Mouse (Mus musculus) lung, postnatal 0 days (tissue): ENCODE results near the gene Hoxd4. TPM values are rescaled to one million over a fixed set of nuclear protein-coding genes. Genes with fewer than 3 reads are reported as not detected.

Source experiments
- ATAC-seq: fragments of 200-750 bp; cut with Nextera tagmentation; 2 replicates; pipeline ENCODE4 v1.8.0; 2017; ENCODE audit warnings: moderate library complexity
- DNase-seq: peaks from one replicate; pipeline ENCODE4 v3.0.0-alpha.2; 2016; ENCODE audit warnings: low spot score
- H3K27ac ChIP-seq: fragments of 300-500 bp; sonication (generic); 2 replicates; pipeline ENCODE4 v1.5.1; 2014; ENCODE audit warnings: antibody characterized with exemption, mild to moderate bottlenecking, low read length, mixed read lengths
- H3K27me3 ChIP-seq: fragments of 300-500 bp; sonication (generic); replicated peaks from 2 replicates; pipeline ENCODE4 v1.6.1; 2014; ENCODE audit warnings: low read length, mixed read lengths; ENCODE audit not compliant: insufficient read depth
- H3K36me3 ChIP-seq: fragments of 300-500 bp; sonication (generic); 2 replicates; pipeline ENCODE4 v1.6.1; 2014; ENCODE audit warnings: low read length, mixed read lengths; ENCODE audit not compliant: insufficient read depth
- H3K4me1 ChIP-seq: fragments of 300-500 bp; sonication (generic); 2 replicates; pipeline ENCODE4 v1.6.1; 2014; ENCODE audit warnings: antibody characterized with exemption, low read depth, low read length, mixed read lengths; ENCODE audit not compliant: insufficient read depth
- H3K4me2 ChIP-seq: fragments of 300-500 bp; sonication (generic); replicated peaks from 2 replicates; pipeline ENCODE4 v1.6.1; 2014; ENCODE audit warnings: low read depth, mild to moderate bottlenecking, low read length, moderate library complexity, mixed read lengths
- H3K4me3 ChIP-seq: fragments of 300-500 bp; sonication (generic); 2 replicates; pipeline ENCODE4 v1.5.1; 2014; ENCODE audit warnings: low read depth, low read length
- H3K9ac ChIP-seq: fragments of 300-500 bp; sonication (generic); replicated peaks from 2 replicates; pipeline ENCODE4 v1.6.1; 2014; ENCODE audit warnings: low read depth, mild to moderate bottlenecking
- H3K9me3 ChIP-seq: fragments of 300-500 bp; sonication (generic); 2 replicates; pipeline ENCODE4 v1.6.1; 2016; ENCODE audit warnings: low read length, mixed read lengths
- CTCF ChIP-seq: IDR thresholded peaks from 2 replicates; pipeline ENCODE4 v1.5.1; 2016; ENCODE audit warnings: antibody characterized with exemption, mild to moderate bottlenecking
- EP300 ChIP-seq: IDR thresholded peaks from 2 replicates; pipeline ENCODE4 v1.6.1; 2016; ENCODE audit warnings: antibody characterized with exemption, mild to moderate bottlenecking, control low read depth
- WGBS: fragments of 180-500 bp; shearing (Covaris S2); extraction: QIAGEN DNeasy Blood & Tissue Kit; methylation state at CpG from one replicate; pipeline ENCODE4 v1.1.7; 2014; 5-methylcytosine and 5-hydroxymethylcytosine counted together
- polyA plus RNA-seq: library from polyadenylated mRNA; unstranded; fragments of >200 nt; fragmentation: Nextera tagmentation; extraction: Ambion mirVana; gene quantifications from 2 replicates; pipeline ENCODE4 v1.2.1, GENCODE M21; 2015

The Hoxd4 gene
- polyA plus RNA-seq, 1 experiment from 2014 or later: not detected

GRCm38 (mm10) chr2:74724244-74725015 is 12.7 kb downstream of the Hoxd4 start:
- H3K27me3 ChIP-seq: peaks cover 92% of the 10 kb centered on the region

GRCm38 (mm10) chr2:74725171-74725570 is 13.4 kb downstream of the Hoxd4 start:
- Histone ChIP-seq H3K27ac (no peak overlapping the region), H3K9ac (no peak overlapping the region), H3K4me1 (0 out of 2 replicates have a peak, but pooled peaks cover 3% of the 10 kb centered on the region), H3K36me3 (no peaks in the 10 kb centered on the region), H3K9me3 (no peaks in the 10 kb centered on the region), H3K4me3 (no peak overlapping the region), H3K4me2 (no peak overlapping the region), H3K27me3 (peaks cover 90% of the 10 kb centered on the region)
- no peak for TF ChIP-seq EP300
- TF ChIP-seq CTCF: no peak
- no peak for ATAC-seq
- no peak for DNase-seq
- WGBS: 10% methylated on average over 17 of the region's 17 CpGs

More at GRCm38 (mm10) chr2:74724244-74725015, 12.7 kb downstream of the Hoxd4 start:
- H3K4me2 ChIP-seq: no peak overlapping the region
- no peaks in the 10 kb centered on the region for H3K36me3 ChIP-seq
- H3K9me3 ChIP-seq: no peaks in the 10 kb centered on the region
- no peak for TF ChIP-seq CTCF
- TF ChIP-seq EP300: no peak
- ATAC-seq (no peak), DNase-seq (no peak)
- no peak overlapping the region for H3K27ac ChIP-seq
- H3K9ac ChIP-seq: no peak overlapping the region
- 24% methylated on average over 7 of the region's 7 CpGs for WGBS
- H3K4me1 ChIP-seq: 0 out of 2 replicates have a peak, but pooled peaks cover 3% of the 10 kb centered on the region
- H3K4me3 ChIP-seq: no peak overlapping the region

GRCm38 (mm10) chr2:74726551-74726950 is 14.8 kb downstream of the Hoxd4 start, which contains the start of gene Gm28230:
Gene Gm28230 (plus strand): TSS chr2:74726728.
- 14% methylated on average over 5 of the region's 5 CpGs for WGBS
- Histone ChIP-seq H3K36me3 (no peaks in the 10 kb centered on the region), H3K27me3 (peaks cover 90% of the 10 kb centered on the region), H3K9me3 (no peaks in the 10 kb centered on the region), H3K4me2 (no peak within 1 kb of the TSS), H3K4me1 (0 out of 2 replicates have a peak, but pooled peaks cover 3% of the 10 kb centered on the region), H3K27ac (no peak within 1 kb of the TSS), H3K9ac (no peak within 1 kb of the TSS), H3K4me3 (peak within 1 kb of the TSS; percentile 8; the same call in 1 of the 2 replicates)
- ATAC-seq: no peak
- TF ChIP-seq EP300 (no peak), CTCF (no peak)
- no peak for DNase-seq

- TF ChIP-seq CTCF (no peak), EP300 (no peak)
- peak overlapping the region; percentile 8; the same call in 1 of the 2 replicates for H3K4me3 ChIP-seq
- peaks cover 90% of the 10 kb centered on the region for H3K27me3 ChIP-seq
- H3K4me1 ChIP-seq: 0 out of 2 replicates have a peak, but pooled peaks cover 3% of the 10 kb centered on the region
- WGBS: 2% methylated on average over 43 of the region's 43 CpGs
- H3K27ac ChIP-seq: no peak overlapping the region
- H3K4me2 ChIP-seq: no peak overlapping the region
- ATAC-seq (no peak), DNase-seq (no peak)
- H3K9me3 ChIP-seq: no peaks in the 10 kb centered on the region
- no peaks in the 10 kb centered on the region for H3K36me3 ChIP-seq
- H3K9ac ChIP-seq: no peak overlapping the region
Observed at GRCm38 (mm10) chr2:74726973-74727639, 15.4 kb downstream of the Hoxd4 start.

- Histone ChIP-seq H3K4me2 (no peak overlapping the region), H3K9ac (no peak overlapping the region), H3K27ac (no peak overlapping the region), H3K27me3 (peaks cover 92% of the 10 kb centered on the region), H3K9me3 (no peaks in the 10 kb centered on the region), H3K4me3 (0 out of 2 replicates have a peak overlapping the region, but pooled peaks have one; percentile 8), H3K36me3 (no peaks in the 10 kb centered on the region), H3K4me1 (0 out of 2 replicates have a peak, but pooled peaks cover 3% of the 10 kb centered on the region)
- TF ChIP-seq CTCF: no peak
- no peak for TF ChIP-seq EP300
- DNase-seq: no peak
- 5% methylated on average over 24 of the region's 25 CpGs for WGBS
- ATAC-seq: no peak
Observed at GRCm38 (mm10) chr2:74727640-74728302, 16.0 kb downstream of the Hoxd4 start.

GRCm38 (mm10) chr2:74728303-74728680 is 16.6 kb downstream of the Hoxd4 start:
- ATAC-seq: no peak
- DNase-seq: no peak
- H3K4me2 ChIP-seq: no peak overlapping the region
- no peaks in the 10 kb centered on the region for H3K9me3 ChIP-seq
- TF ChIP-seq EP300: no peak
- no peak for TF ChIP-seq CTCF
- H3K27ac ChIP-seq: no peak overlapping the region
- peaks cover 89% of the 10 kb centered on the region for H3K27me3 ChIP-seq
- no peaks in the 10 kb centered on the region for H3K36me3 ChIP-seq
- H3K4me3 ChIP-seq: no peak overlapping the region
- H3K4me1 ChIP-seq: 0 out of 2 replicates have a peak, but pooled peaks cover 3% of the 10 kb centered on the region
- 16% methylated on average over 13 of the region's 13 CpGs for WGBS
- H3K9ac ChIP-seq: no peak overlapping the region
